Mouse (Mus musculus): ENCODE data around the gene Polr3b. TPM values are rescaled to one million over a fixed set of nuclear protein-coding genes. Genes with fewer than 3 reads are reported as not detected.

Gene Polr3b
- polyA plus RNA-seq, 1 experiment from 2014 or later: 21.7 TPM

DNA sequence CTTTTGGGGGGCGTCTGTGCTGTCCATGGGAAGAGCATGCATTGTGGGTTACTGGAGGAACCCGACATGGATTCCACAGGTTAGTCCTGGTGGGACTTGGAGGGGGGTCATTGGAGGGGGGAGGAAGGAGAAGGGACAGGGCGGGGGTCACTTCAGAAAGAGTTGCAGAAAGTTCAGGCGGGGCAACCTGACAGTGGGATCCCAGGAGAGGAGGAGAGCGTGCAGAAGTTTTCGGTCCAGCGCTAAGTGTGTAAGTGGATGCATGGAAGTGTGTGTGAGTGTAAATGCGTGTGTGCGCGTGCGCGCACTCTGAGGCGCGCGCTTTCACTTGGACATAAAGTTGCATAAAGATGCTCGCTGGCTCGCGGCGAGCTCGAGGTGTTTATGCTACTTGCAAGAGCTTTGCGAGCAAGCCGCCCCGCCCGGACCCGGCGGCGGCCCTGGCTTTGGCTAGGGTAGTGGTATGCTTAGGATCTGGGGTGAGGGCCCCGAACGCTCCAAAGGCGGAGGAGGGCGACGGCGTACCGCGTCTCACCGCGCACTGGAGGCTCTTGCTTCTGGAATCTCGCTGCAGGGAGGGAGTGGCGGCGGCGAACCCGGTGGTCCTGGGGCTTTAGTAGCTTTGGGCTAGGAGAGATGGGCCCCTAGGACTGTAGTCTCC is 134.5 kb downstream of the Polr3b start:
- H3K27me3 ChIP-seq (ENCODE audit: control insufficient read depth, insufficient read depth, low read length): peaks cover 87% of the 10 kb centered on the region
- 1% methylated on average over 39 of the region's 42 CpGs for WGBS
- H3K36me3 ChIP-seq (ENCODE audit: control insufficient read depth, insufficient read depth, low read length): no peaks in the 10 kb centered on the region
- H3K4me3 ChIP-seq (ENCODE audit: low read length): peak overlapping the region; percentile 33
- no peak overlapping the region for H3K27ac ChIP-seq (ENCODE audit: low read depth, low read length)
- peaks cover 26% of the 10 kb centered on the region for H3K4me1 ChIP-seq (ENCODE audit: control insufficient read depth, insufficient read depth, low read length)
- H3K4me2 ChIP-seq (replicated peaks; ENCODE audit: low read depth, low read length): peak overlapping the region; percentile 38
- ATAC-seq (ENCODE audit: low FRiP score, low TSS enrichment): no peak
- no peaks in the 10 kb centered on the region for H3K9me3 ChIP-seq (ENCODE audit: control insufficient read depth, low read length)
- H3K9ac ChIP-seq (ENCODE audit: low read depth, low read length): no peak overlapping the region

DNA sequence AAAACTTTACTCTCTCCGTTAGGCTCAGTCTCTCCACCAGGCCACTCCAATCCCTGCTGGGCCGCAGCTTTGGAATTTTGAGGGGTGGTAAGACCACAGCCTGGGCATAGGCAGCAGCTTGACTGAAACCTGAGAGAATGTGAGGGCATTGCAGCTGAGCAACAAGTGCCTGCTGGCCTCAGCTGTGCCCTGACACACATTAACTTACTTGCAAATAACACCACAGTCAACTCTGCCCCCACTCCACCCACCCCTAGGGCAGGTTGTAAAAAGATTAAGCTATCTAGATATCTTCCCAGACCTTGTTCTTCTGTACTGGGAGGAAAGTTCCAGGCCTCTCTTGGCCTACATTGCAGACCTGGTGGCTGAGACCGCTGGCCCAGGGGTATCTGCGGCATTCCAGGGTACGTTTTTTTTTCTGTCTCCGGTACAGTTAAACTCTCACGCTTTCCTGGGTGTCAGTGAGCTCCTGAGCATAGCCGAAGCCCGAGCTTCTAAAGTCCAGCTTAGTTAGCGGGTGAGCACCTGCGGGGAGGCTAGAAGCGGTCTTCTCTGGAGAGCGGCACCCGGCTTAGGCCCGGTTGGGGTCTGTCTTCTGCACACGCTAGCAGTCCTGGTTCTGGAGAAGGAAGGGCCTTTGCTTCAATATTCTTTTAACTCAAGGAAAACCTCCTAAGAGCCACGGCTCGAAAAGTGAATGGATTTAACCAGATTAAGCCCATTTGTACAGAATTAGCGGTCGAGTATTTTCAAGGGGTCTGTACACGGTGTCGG is 135.5 kb downstream of the Polr3b start:
- no peak overlapping the region for H3K27ac ChIP-seq (ENCODE audit: low read depth, low read length)
- H3K4me1 ChIP-seq (ENCODE audit: control insufficient read depth, insufficient read depth, low read length): peaks cover 26% of the 10 kb centered on the region
- no peaks in the 10 kb centered on the region for H3K9me3 ChIP-seq (ENCODE audit: control insufficient read depth, low read length)
- H3K4me2 ChIP-seq (replicated peaks; ENCODE audit: low read depth, low read length): no peak overlapping the region
- H3K27me3 ChIP-seq (ENCODE audit: control insufficient read depth, insufficient read depth, low read length): peaks cover 91% of the 10 kb centered on the region
- H3K9ac ChIP-seq (ENCODE audit: low read depth, low read length): no peak overlapping the region
- WGBS: 5% methylated on average over 22 of the region's 22 CpGs
- ATAC-seq (ENCODE audit: low FRiP score, low TSS enrichment): no peak
- H3K4me3 ChIP-seq (ENCODE audit: low read length): no peak overlapping the region
- H3K36me3 ChIP-seq (ENCODE audit: control insufficient read depth, insufficient read depth, low read length): no peaks in the 10 kb centered on the region

- H3K27me3 ChIP-seq (ENCODE audit: control insufficient read depth, insufficient read depth, low read length): peaks cover 88% of the 10 kb centered on the region
- H3K27ac ChIP-seq (ENCODE audit: low read depth, low read length): no peak overlapping the region
- 6% methylated on average over 5 of the region's 5 CpGs for WGBS
- no peak overlapping the region for H3K9ac ChIP-seq (ENCODE audit: low read depth, low read length)
- H3K4me3 ChIP-seq (ENCODE audit: low read length): no peak overlapping the region
- no peaks in the 10 kb centered on the region for H3K36me3 ChIP-seq (ENCODE audit: control insufficient read depth, insufficient read depth, low read length)
- H3K4me2 ChIP-seq (replicated peaks; ENCODE audit: low read depth, low read length): no peak overlapping the region
- no peak for ATAC-seq (ENCODE audit: low FRiP score, low TSS enrichment)
- no peaks in the 10 kb centered on the region for H3K9me3 ChIP-seq (ENCODE audit: control insufficient read depth, low read length)
- H3K4me1 ChIP-seq (ENCODE audit: control insufficient read depth, insufficient read depth, low read length): peaks cover 26% of the 10 kb centered on the region
Observed at GRCm38 (mm10) chr10:84758200-84758468, 136.0 kb downstream of the Polr3b start.

DNA sequence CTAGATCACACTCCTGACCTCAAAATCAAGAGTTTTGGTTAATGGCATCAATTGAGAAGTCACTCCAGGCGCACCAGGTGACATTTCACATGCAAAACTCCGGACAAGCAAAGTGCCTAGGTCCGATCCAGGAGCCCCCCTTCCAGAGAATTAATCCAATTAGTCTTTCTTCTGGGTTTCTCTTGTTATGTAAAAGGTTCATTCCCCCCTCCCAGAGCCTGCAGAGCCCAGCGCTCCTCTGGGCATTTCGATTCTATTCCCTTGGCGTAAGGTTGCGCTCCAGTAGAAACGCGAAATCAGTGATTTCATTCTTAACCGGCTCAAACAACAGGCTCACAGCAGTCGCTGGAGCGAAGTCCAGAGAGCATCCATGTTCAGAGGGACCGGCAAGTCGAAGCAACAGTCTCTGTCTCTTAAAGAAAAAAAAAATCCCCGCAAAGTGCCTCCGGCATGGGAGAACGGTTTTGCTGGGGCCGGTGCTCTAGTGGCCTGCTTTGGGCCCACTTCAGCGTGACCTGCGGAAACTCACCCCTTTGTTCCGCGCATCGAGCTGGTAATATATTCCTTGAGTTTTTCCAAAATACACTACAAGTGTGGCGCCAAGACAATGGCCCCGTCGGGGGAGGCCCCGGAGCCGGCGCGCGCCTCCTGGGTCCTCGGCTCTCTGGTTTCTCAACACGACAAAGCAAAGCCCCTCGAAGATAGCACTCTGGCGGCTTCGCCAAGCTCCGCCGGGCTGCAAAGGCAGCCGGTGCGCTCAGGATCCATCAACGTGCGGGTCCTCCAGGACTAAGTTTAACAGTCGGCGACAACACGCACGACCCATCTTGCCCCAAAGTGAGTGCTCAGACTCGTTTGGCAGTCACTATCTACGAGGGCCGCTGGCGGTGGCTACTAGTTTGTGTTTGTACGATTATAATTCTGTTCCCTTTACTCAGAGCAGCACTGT is 136.7 kb downstream of the Polr3b start:
- no peak overlapping the region for H3K27ac ChIP-seq (ENCODE audit: low read depth, low read length)
- H3K36me3 ChIP-seq (ENCODE audit: control insufficient read depth, insufficient read depth, low read length): no peaks in the 10 kb centered on the region
- H3K4me2 ChIP-seq (replicated peaks; ENCODE audit: low read depth, low read length): no peak overlapping the region; the same call in 1 of the 2 replicates
- WGBS: under 1% methylated on average over 51 of the region's 51 CpGs
- no peaks in the 10 kb centered on the region for H3K9me3 ChIP-seq (ENCODE audit: control insufficient read depth, low read length)
- H3K4me3 ChIP-seq (ENCODE audit: low read length): peak overlapping the region; percentile 35
- no peak overlapping the region for H3K9ac ChIP-seq (ENCODE audit: low read depth, low read length)
- no peak for ATAC-seq (ENCODE audit: low FRiP score, low TSS enrichment)
- peaks cover 86% of the 10 kb centered on the region for H3K27me3 ChIP-seq (ENCODE audit: control insufficient read depth, insufficient read depth, low read length)
- H3K4me1 ChIP-seq (ENCODE audit: control insufficient read depth, insufficient read depth, low read length): peaks cover 26% of the 10 kb centered on the region

GRCm38 (mm10) chr10:84759511-84760117 is 137.5 kb downstream of the Polr3b start:
- peaks cover 23% of the 10 kb centered on the region for H3K4me1 ChIP-seq (ENCODE audit: control insufficient read depth, insufficient read depth, low read length)
- WGBS: 5% methylated on average over 16 of the region's 16 CpGs

DNA sequence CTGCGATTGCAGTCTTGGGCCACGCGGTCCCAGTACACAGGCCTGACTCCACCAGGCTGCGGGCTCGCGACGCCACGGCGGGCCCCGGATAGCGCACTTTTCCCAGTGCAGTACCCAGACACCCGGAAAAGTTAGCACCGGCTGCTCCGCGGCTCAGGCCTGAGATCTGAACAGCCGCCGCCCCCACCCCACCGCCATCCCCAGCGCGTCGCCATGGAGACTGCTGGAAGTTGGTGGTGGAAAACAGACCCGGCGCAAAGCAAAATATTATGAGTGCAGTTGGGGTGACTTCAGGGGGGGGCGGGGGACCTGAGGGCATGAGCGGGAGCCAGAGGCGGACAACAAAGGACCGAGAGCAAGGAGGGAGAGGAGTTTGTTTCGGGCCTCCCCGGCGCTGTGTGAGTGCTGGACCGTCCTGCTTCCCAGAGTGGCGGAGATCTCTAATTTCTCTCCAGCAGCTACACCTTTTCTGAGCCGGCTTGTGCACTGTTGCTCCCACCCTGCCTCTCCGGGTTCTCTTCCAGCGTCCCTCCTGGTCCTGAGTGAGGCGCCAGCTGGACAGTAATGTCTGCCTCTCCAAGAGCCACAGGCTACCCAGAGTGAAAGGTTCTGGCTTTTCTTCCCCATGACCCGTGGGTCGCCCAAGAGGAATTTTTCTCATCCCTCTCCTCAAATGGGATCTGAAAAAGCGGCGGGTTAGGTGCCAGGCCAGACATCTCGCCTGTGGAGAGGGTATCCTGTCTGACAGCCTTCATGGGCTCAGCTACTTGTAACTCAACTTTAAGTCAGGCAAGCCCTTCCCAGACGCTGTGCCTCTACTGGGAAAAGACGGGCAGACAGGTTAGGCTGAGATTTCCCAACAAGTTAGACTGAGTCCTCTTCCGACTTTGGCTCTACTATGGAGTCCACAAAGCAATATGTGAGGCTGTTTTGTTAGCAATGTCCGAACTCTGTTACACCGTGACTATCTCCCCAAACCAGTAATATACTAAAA is 138.3 kb downstream of the Polr3b start:
- H3K9me3 ChIP-seq (ENCODE audit: control insufficient read depth, low read length): no peaks in the 10 kb centered on the region
- H3K36me3 ChIP-seq (ENCODE audit: control insufficient read depth, insufficient read depth, low read length): no peaks in the 10 kb centered on the region
- H3K4me1 ChIP-seq (ENCODE audit: control insufficient read depth, insufficient read depth, low read length): peaks cover 15% of the 10 kb centered on the region
- WGBS: 6% methylated on average over 45 of the region's 46 CpGs
- peak overlapping the region; percentile 20; the same call in 1 of the 2 replicates for H3K9ac ChIP-seq (ENCODE audit: low read depth, low read length)
- peak overlapping the region; percentile 35 for H3K4me3 ChIP-seq (ENCODE audit: low read length)
- no peak overlapping the region for H3K27ac ChIP-seq (ENCODE audit: low read depth, low read length)
- H3K27me3 ChIP-seq (ENCODE audit: control insufficient read depth, insufficient read depth, low read length): peaks cover 69% of the 10 kb centered on the region
- peak overlapping the region; percentile 53 for H3K4me2 ChIP-seq (replicated peaks; ENCODE audit: low read depth, low read length)
- peak; percentile 63 for ATAC-seq (ENCODE audit: low FRiP score, low TSS enrichment)

More at GRCm38 (mm10) chr10:84759511-84760117, 137.5 kb downstream of the Polr3b start:
- H3K4me2 ChIP-seq (replicated peaks; ENCODE audit: low read depth, low read length): peak overlapping the region; percentile 53
- H3K4me3 ChIP-seq (ENCODE audit: low read length): peak overlapping the region; percentile 35
- no peaks in the 10 kb centered on the region for H3K9me3 ChIP-seq (ENCODE audit: control insufficient read depth, low read length)
- ATAC-seq (ENCODE audit: low FRiP score, low TSS enrichment): no peak
- no peak overlapping the region for H3K27ac ChIP-seq (ENCODE audit: low read depth, low read length)
- H3K27me3 ChIP-seq (ENCODE audit: control insufficient read depth, insufficient read depth, low read length): peaks cover 77% of the 10 kb centered on the region
- H3K9ac ChIP-seq (ENCODE audit: low read depth, low read length): peak overlapping the region; percentile 20; the same call in 1 of the 2 replicates
- H3K36me3 ChIP-seq (ENCODE audit: control insufficient read depth, insufficient read depth, low read length): no peaks in the 10 kb centered on the region

- no peak for ATAC-seq (ENCODE audit: low FRiP score, low TSS enrichment)
- Histone ChIP-seq H3K36me3 (ENCODE audit: control insufficient read depth, insufficient read depth, low read length) (no peaks in the 10 kb centered on the region), H3K4me1 (ENCODE audit: control insufficient read depth, insufficient read depth, low read length) (no peaks in the 10 kb centered on the region), H3K27ac (ENCODE audit: low read depth, low read length) (no peak overlapping the region), H3K9me3 (ENCODE audit: control insufficient read depth, low read length) (no peaks in the 10 kb centered on the region), H3K4me3 (ENCODE audit: low read length) (no peak overlapping the region), H3K9ac (ENCODE audit: low read depth, low read length) (no peak overlapping the region), H3K27me3 (ENCODE audit: control insufficient read depth, insufficient read depth, low read length) (no peaks in the 10 kb centered on the region), H3K4me2 (replicated peaks; ENCODE audit: low read depth, low read length) (no peak overlapping the region)
- WGBS: 66% methylated on average over 10 of the region's 10 CpGs
Observed at GRCm38 (mm10) chr10:84768766-84769165, 146.7 kb downstream of the Polr3b start.
